Mouse (Mus musculus): ENCODE measurements around the gene A830018L16Rik.

DNA sequence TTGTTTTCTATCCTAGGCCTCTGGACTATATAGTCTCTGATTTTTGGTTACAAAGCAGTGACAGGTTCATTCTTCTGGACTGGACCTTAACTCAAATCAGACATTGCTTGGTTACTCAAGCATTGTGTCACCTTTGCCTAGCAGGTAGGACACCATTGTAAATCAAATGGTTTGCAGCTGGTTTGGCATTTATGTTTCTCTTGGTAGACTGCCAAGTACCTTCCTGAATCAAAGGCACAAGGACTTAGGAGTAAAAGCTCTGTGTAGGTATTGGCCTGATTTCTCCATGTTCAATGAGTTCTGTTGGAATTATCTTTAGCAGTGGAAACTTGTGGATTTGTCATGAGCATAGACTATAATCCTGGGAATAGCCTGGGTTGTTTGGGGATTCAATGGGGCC, 338.1 kb downstream of the A830018L16Rik start:
- TF ChIP-seq POLR2A (IDR thresholded peaks at IDR 0.05; ENCODE audit: insufficient read length, low read depth) (no peak), E2F4 (IDR thresholded peaks at IDR 0.05; ENCODE audit: insufficient read depth) (no peak), USF1 (IDR thresholded peaks at IDR 0.05; ENCODE audit: low read depth) (no peak), MYOD1 (IDR thresholded peaks at IDR 0.05; ENCODE audit: control insufficient read depth in 1 of 3, insufficient read length in 2 of 3, low read depth in 2 of 3) (no peak), TCF12 (IDR thresholded peaks at IDR 0.05; ENCODE audit: insufficient read depth, poor library complexity, severe bottlenecking) (no peak), TCF3 (IDR thresholded peaks at IDR 0.05; ENCODE audit: insufficient read length, low read depth) (no peak), SRF (IDR thresholded peaks at IDR 0.05; ENCODE audit: control insufficient read depth, insufficient read length, low read depth) (no peak), MYOG (IDR thresholded peaks at IDR 0.05; ENCODE audit: control insufficient read depth in 1 of 3, insufficient read depth in 1 of 3, insufficient read length in 2 of 3, low read depth in 2 of 3) (no peak)

All from myocyte (in vitro differentiated cells).